Mouse (Mus musculus) cortical plate, adult 2 months (tissue): Measurements from ENCODE around the gene Ms4a6b. TPM values are rescaled to one million over a fixed set of nuclear protein-coding genes. Genes with fewer than 3 reads are reported as not detected.
"Not testable (repeated sequence)": the region's sequence is repeated elsewhere in the genome, so short reads cannot be mapped to it uniquely, and the experiment has no call there.

ENCODE experiments used
- H3K27ac ChIP-seq: fragments of 200-500 bp; 2 replicates; pipeline ENCODE4 v1.5.1; 2012; ENCODE audit warnings: low read length, control low read depth, inconsistent platforms; ENCODE audit not compliant: insufficient read depth
- H3K4me1 ChIP-seq: fragments of 200-500 bp; 2 replicates; pipeline ENCODE4 v1.6.1; 2011; ENCODE audit warnings: low read length; ENCODE audit not compliant: control insufficient read depth, insufficient read depth
- H3K4me3 ChIP-seq: fragments of 200-500 bp; 2 replicates; pipeline ENCODE4 v1.5.1; 2011; ENCODE audit warnings: mild to moderate bottlenecking, low read length, control low read depth; ENCODE audit not compliant: insufficient read depth
- CTCF ChIP-seq: fragments of 200-500 bp; IDR thresholded peaks from 2 replicates; pipeline ENCODE4 v1.5.1; 2011; ENCODE audit warnings: mild to moderate bottlenecking, control low read depth, low read length; ENCODE audit not compliant: insufficient read depth; ENCODE audit errors: extremely low read depth
- POLR2A ChIP-seq: fragments of 200-500 bp; IDR thresholded peaks from 2 replicates; pipeline ENCODE4 v1.6.1; 2011; ENCODE audit warnings: mild to moderate bottlenecking, low read length, control low read depth; ENCODE audit not compliant: insufficient read depth; ENCODE audit errors: extremely low read depth
- polyA plus RNA-seq: library from polyadenylated mRNA; depleted of rRNA; stranded (reverse); fragments of >200 nt; gene quantifications from 2 replicates; pipeline ENCODE4 v1.2.3, GENCODE M21; 2012; rRNA removed

Gene Ms4a6b
- polyA plus RNA-seq, result 2.0 and 2.2 TPM in 2 replicates

DNA sequence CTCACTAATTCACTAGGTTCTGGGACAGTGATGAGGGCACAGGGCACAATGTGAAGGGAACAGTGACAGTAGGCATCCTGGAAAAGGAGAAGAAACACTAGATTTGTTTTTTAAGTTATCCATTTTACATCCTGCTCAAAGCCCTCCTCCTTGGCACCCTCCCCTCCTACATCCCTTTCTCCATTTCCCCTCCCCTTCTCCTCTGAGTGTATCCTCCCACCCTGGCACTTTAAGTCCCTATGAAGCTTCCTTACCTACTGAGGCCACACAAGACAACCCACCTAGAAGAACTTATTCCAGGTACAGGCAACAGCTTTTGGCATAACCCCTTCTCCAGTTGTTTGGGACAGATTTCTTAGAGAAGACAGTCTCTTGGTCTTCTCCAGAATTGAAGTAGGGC is at the start of gene Ms4a6b:
Ms4a6b (plus strand) TSS at position 267 of the 400 bp plus-strand sequence.
- TF ChIP-seq CTCF (no peak), POLR2A (no peak)
- no peaks in the 10 kb centered on the region for H3K4me1 ChIP-seq
- no peak within 1 kb of the TSS for H3K27ac ChIP-seq
- no peak within 1 kb of the TSS for H3K4me3 ChIP-seq

DNA sequence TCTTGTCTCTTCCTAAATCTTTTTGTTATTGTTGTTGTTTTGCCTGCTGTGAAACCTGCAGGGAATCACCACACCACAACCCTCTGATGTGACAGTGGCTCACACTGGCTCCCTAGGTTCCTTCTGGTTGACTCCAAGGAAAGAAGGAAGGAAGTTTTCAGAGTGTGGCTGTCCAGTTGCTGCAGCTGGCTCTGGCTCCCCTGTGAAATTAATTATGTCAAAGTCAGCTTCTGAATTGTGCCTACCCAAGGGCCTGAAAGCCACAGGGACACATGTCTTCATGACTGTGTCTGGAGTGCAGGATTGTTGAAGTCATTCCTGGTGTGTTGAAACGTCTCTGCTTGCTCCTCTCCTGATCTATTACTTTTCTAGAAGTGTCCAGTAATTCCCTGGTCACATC is 48.0 kb upstream of the Ms4a6b start:
- not testable (repeated sequence) for H3K4me1 ChIP-seq, H3K4me3 ChIP-seq

GRCm38 (mm10) chr19:11469215-11469614 is 47.1 kb upstream of the Ms4a6b start, which contains the start of gene Ms4a6c:
Ms4a6c (plus strand) TSS chr19:11469366.
- H3K4me1 ChIP-seq, H3K4me3 ChIP-seq, H3K27ac ChIP-seq: not testable (repeated sequence)

More for the DNA sequence above, 48.0 kb upstream of the Ms4a6b start:
- H3K27ac ChIP-seq, result not testable (repeated sequence)

- Histone ChIP-seq H3K4me3 (no peak overlapping the region), H3K4me1 (no peaks in the 10 kb centered on the region), H3K27ac (no peak overlapping the region)
- TF ChIP-seq POLR2A (no peak), CTCF (no peak)
Observed at GRCm38 (mm10) chr19:11479714-11480113, 36.6 kb upstream of the Ms4a6b start.

GRCm38 (mm10) chr19:11482684-11483083 is 33.6 kb upstream of the Ms4a6b start:
- H3K4me3 ChIP-seq, result no peak overlapping the region

DNA sequence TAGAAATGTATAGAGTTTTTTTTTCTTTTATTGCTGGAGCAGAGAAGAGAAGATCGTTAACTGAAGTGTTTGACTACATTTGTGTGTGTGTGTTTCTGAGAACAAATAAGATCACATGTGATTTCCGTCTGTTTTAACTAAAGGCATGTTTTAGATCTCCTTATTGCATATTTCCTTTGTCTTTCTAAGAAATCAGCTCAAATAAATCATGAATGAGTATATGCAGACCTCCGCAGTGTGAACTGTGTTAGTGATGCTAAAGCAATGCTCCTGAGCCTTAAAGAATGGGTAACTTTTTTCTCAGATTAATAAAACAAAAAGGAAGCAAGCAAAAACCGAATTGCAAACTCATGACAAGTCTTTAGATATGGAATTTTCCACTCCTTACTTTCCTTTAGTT is 32.4 kb upstream of the Ms4a6b start:
- Histone ChIP-seq H3K4me1 (no peaks in the 10 kb centered on the region), H3K27ac (no peak overlapping the region), H3K4me3 (no peak overlapping the region)
- TF ChIP-seq POLR2A (no peak), CTCF (no peak)

More at GRCm38 (mm10) chr19:11482684-11483083, 33.6 kb upstream of the Ms4a6b start:
- no peak for TF ChIP-seq CTCF
- no peak for TF ChIP-seq POLR2A
- H3K4me1 ChIP-seq, result no peaks in the 10 kb centered on the region
- no peak overlapping the region for H3K27ac ChIP-seq

DNA sequence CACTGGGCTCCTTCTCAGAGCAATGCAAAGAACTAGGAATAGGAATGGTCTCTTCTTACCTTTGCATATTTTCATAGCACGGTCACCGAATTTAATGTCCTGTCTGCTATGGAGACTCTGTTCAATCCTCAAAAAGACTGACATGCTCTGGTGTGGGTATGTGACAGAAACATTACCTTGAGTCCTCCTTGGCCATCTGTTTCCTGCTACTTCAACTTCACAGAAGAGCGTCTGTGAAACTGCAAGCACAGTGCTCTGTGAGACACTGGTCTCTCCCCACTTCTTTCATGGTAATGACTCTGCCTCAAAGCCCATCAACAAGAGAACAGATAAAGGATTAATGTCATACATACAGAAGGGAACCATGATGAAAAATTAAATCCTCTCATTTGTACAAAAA is 31.9 kb upstream of the Ms4a6b start:
- Histone ChIP-seq H3K27ac (no peak overlapping the region), H3K4me3 (no peak overlapping the region), H3K4me1 (no peaks in the 10 kb centered on the region)
- no peak for TF ChIP-seq CTCF
- TF ChIP-seq POLR2A, result no peak

- TF ChIP-seq POLR2A (no peak), CTCF (no peak)
- Histone ChIP-seq H3K4me3 (no peak overlapping the region), H3K27ac (no peak overlapping the region; the same call in 1 of the 2 replicates), H3K4me1 (no peaks in the 10 kb centered on the region)
Observed at GRCm38 (mm10) chr19:11485266-11485665, 31.0 kb upstream of the Ms4a6b start.

DNA sequence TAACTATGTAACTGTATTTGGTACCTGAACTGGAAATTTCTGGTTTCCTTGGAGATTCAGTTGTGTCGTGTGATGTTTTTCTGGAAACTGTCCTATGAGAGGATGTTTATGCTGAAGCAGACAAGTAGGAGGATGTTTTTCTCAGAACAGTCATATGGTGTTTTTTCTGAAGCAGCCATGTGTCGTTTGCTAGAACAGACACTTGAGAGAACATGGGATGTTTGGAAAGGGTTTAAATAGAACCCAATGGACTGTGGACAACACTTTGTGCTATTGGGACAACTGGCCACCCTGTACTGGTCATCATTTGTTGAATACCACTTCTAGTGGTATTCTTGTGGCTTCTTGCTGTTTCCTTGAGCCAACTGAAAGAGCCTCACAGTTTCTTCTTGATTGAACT is 30.6 kb upstream of the Ms4a6b start, which contains the start of gene Gm8369:
Gm8369 (plus strand) TSS at position 193 of the 400 bp plus-strand sequence.
- H3K27ac ChIP-seq, result no peak within 1 kb of the TSS; the same call in 1 of the 2 replicates
- no peak within 1 kb of the TSS for H3K4me3 ChIP-seq
- no peaks in the 10 kb centered on the region for H3K4me1 ChIP-seq
- no peak for TF ChIP-seq POLR2A
- no peak for TF ChIP-seq CTCF

GRCm38 (mm10) chr19:11486599-11486998 is 29.7 kb upstream of the Ms4a6b start:
- no peak for TF ChIP-seq POLR2A
- TF ChIP-seq CTCF, result no peak
- Histone ChIP-seq H3K4me1 (no peaks in the 10 kb centered on the region), H3K4me3 (no peak overlapping the region), H3K27ac (no peak overlapping the region)
